Mouse (Mus musculus) liver, postnatal 0 days (tissue): Measurements from ENCODE around the gene Xrcc6. TPM values are rescaled to one million over a fixed set of nuclear protein-coding genes. Genes with fewer than 3 reads are reported as not detected.
A peak's percentile ranks its signal among the peaks of the same experiment; 100 is the strongest.

ENCODE experiments used
- ATAC-seq: fragments of 200-750 bp; cut with Nextera tagmentation; 2 replicates; pipeline ENCODE4 v1.8.0; 2017; ENCODE audit warnings: mild to moderate bottlenecking, moderate library complexity
- DNase-seq: peaks from one replicate; pipeline ENCODE4 v3.0.0-alpha.2; 2016
- H3K27ac ChIP-seq: fragments of 300-500 bp; sonication (generic); 2 replicates; pipeline ENCODE4 v1.5.1; 2014; ENCODE audit warnings: antibody characterized with exemption, moderate library complexity, mild to moderate bottlenecking, low read depth
- H3K27me3 ChIP-seq: fragments of 300-500 bp; sonication (generic); 2 replicates; pipeline ENCODE4 v1.6.1; 2014; ENCODE audit warnings: low read length, control low read depth, mixed read lengths; ENCODE audit not compliant: insufficient read depth
- H3K36me3 ChIP-seq: fragments of 300-500 bp; sonication (generic); replicated peaks from 2 replicates; pipeline ENCODE4 v1.6.1; 2014; ENCODE audit warnings: mild to moderate bottlenecking, control low read depth, low read length, moderate library complexity, mixed read lengths; ENCODE audit not compliant: insufficient read depth
- H3K4me1 ChIP-seq: fragments of 300-500 bp; sonication (generic); 2 replicates; pipeline ENCODE4 v1.6.1; 2014; ENCODE audit warnings: antibody characterized with exemption, mild to moderate bottlenecking, control low read depth; ENCODE audit not compliant: insufficient read depth
- H3K4me2 ChIP-seq: fragments of 300-500 bp; sonication (generic); 2 replicates; pipeline ENCODE4 v1.6.1; 2014; ENCODE audit warnings: low read depth, mild to moderate bottlenecking, low read length, moderate library complexity, mixed read lengths
- H3K4me3 ChIP-seq: fragments of 300-500 bp; sonication (generic); 2 replicates; pipeline ENCODE4 v1.5.1; 2014; ENCODE audit warnings: low read depth, low read length
- H3K9ac ChIP-seq: fragments of 300-500 bp; sonication (generic); replicated peaks from 2 replicates; pipeline ENCODE4 v1.6.1; 2014; ENCODE audit warnings: mild to moderate bottlenecking, moderate library complexity
- H3K9me3 ChIP-seq: fragments of 300-500 bp; sonication (generic); 2 replicates; pipeline ENCODE4 v1.6.1; 2016; ENCODE audit warnings: mild to moderate bottlenecking, control low read depth, low read length, mixed read lengths
- CTCF ChIP-seq: sonication (generic); IDR thresholded peaks from 2 replicates; pipeline ENCODE4 v1.5.1; 2016; ENCODE audit warnings: antibody characterized with exemption, low read depth
- EP300 ChIP-seq: IDR thresholded peaks from 2 replicates; pipeline ENCODE4 v1.6.1; 2016; ENCODE audit warnings: antibody characterized with exemption, low read depth, mild to moderate bottlenecking
- WGBS: fragments of 180-500 bp; shearing (Covaris S2); extraction: QIAGEN DNeasy Blood & Tissue Kit; methylation state at CpG from one replicate; pipeline ENCODE4 v1.1.7; 2014; ENCODE audit not compliant: insufficient replicate concordance; 5-methylcytosine and 5-hydroxymethylcytosine counted together
- polyA plus RNA-seq: library from polyadenylated mRNA; unstranded; fragments of >200 nt; fragmentation: Nextera tagmentation; extraction: Ambion mirVana; gene quantifications from 2 replicates; pipeline ENCODE4 v1.2.1, GENCODE M21; 2015

Gene Xrcc6
- polyA plus RNA-seq, 1 experiment from 2014 or later, result 27.8 TPM

DNA sequence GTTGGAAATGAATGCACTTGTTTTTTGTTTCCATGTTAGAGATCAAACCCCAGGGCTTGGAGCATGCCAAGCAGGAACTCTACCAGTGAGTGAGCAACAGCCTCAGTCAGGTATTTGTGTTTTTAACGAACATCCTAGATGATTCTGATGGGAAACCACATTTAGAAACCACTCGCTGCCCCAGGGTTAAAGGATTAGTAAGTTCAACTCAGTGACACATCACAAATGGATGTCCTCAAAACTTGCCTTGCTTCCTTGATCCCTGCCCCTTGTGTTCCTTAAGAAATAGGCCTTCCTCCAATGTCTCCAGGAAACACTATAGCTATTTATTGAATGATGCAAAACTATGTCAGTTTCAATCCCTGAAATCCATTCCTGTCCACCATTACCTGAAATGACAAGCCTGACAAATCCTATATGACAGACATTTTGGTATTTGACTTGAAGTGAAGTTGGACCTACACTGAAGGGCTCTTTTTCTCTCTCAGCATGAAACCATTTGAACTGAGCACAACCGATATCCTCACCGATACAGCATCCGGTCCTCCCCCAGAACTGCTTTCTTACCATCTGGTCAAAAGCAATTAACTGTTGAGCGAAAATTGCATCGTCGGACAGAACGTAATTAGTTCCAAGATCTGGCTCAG lies 27.2 kb downstream of the Xrcc6 start:
- Histone ChIP-seq H3K4me3 (peak overlapping the region; percentile 93), H3K4me2 (peak overlapping the region; percentile 94), H3K9me3 (no peaks in the 10 kb centered on the region), H3K27ac (peak overlapping the region; percentile 86), H3K27me3 (no peaks in the 10 kb centered on the region), H3K9ac (peak overlapping the region; percentile 89), H3K4me1 (peaks cover 26% of the 10 kb centered on the region), H3K36me3 (peaks cover 10% of the 10 kb centered on the region)
- no peak for DNase-seq
- WGBS, result 21% methylated on average over 9 of the region's 9 CpGs
- ATAC-seq, result no peak
- TF ChIP-seq EP300 (no peak), CTCF (no peak)

DNA sequence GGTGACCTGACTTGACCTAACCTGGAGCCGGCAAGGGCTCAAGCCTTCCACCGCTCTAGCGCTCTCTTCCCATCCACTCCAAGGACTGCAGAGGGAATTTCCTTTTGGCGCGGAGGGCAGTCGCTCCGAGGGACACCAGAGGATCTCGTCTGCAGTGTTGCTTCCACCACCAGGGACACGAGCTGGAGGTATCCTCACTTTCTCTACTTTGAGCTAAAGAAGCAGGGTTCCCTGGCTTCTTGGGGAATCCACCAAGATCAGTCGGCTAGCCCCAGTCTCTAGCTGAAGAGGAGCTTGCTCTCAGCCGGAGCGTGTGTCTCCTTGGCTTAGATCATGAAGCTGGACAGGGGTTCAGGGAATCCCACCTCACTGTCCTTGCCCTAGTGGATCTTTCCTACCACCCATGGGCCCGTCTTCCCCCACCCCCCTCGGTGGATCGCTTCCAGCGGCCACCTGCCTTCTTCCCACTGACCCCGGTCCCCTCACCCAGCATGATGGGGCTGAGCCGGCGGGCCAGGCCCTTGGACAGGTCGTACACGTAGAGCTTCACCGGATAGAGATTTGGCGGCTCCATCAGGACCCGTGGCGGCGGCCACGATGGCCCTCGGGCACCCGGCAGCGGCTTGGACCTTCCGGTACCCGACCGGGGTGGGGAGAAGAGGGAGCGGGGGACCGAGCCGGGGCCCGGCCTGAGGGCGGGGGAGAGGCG lies 27.9 kb downstream of the Xrcc6 start:
- no peaks in the 10 kb centered on the region for H3K27me3 ChIP-seq
- no peak for DNase-seq
- peaks cover 10% of the 10 kb centered on the region for H3K36me3 ChIP-seq
- TF ChIP-seq CTCF (peak; percentile 9; the same call in 1 of the 2 replicates), EP300 (no peak)
- no peak; the same call in 1 of the 2 replicates for ATAC-seq
- 1% methylated on average over 36 of the region's 39 CpGs for WGBS
- peak overlapping the region; percentile 93 for H3K4me3 ChIP-seq
- H3K27ac ChIP-seq, result peak overlapping the region; percentile 86
- H3K9me3 ChIP-seq, result no peaks in the 10 kb centered on the region
- peak overlapping the region; percentile 89 for H3K9ac ChIP-seq
- H3K4me1 ChIP-seq, result peaks cover 26% of the 10 kb centered on the region
- H3K4me2 ChIP-seq, result peak overlapping the region; percentile 94

DNA sequence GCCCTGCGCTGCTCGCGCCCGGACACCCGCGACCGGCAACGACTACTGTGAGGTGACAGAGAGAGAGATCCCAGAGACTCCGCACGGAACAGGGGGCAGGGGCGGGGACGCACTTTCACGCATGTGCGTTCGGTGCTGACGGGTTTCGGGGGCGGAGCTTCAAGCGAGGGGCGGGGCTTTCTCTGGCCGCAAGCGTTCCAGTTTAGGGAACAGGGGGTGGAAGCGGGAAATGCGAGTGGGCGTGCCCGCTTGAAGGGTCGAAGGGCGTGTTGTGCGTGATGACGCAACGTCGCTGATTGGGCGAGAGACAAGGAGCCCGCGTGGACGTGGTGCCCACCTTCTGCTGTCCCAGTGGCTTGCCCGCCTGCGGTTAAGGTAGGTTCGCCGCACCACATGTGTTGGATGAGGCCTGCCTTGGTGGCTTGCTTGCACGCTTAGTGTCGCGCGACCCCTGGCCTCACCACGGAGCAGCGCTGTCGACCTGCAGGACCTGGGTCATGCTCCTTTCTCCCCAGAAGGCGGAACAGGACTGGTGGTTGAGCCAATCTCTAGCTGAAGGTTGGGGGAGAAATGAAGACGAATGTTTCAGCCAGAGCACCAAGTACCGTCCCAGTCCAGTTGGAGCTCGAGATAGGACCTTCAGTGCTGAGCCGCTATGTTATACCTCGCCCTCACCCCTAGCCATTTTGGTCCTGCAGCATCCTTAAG lies 28.6 kb downstream of the Xrcc6 start:
- H3K27me3 ChIP-seq, result no peaks in the 10 kb centered on the region
- peaks cover 26% of the 10 kb centered on the region for H3K4me1 ChIP-seq
- peak overlapping the region; percentile 94 for H3K4me2 ChIP-seq
- H3K27ac ChIP-seq, result peak overlapping the region; percentile 86
- WGBS, result 2% methylated on average over 53 of the region's 53 CpGs
- TF ChIP-seq EP300 (peak; percentile 11; the same call in 1 of the 2 replicates), CTCF (peak; percentile 54)
- ATAC-seq (peak; percentile 94), DNase-seq (peak; percentile 100)
- no peaks in the 10 kb centered on the region for H3K9me3 ChIP-seq
- H3K36me3 ChIP-seq, result peaks cover 10% of the 10 kb centered on the region
- peak overlapping the region; percentile 89 for H3K9ac ChIP-seq
- H3K4me3 ChIP-seq, result peak overlapping the region; percentile 93

DNA sequence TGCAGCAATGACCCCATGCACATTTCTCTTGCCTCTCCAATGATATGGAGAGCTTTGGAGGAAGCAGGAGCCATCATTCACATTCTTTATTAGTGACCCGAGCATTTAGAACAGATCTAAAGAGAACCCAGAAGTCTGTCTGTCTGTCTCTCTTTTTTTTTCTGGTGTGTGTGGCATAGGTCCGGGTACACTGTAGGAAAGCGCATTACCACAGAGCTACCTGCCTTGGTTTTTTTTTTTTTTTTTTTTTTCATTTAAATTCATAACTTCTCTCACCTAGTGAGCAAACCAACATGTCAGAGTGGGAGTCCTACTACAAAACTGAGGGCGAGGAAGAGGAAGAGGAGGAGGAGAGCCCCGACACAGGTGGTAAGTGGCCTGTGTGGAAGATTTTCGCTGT lies 29.2 kb downstream of the Xrcc6 start:
- H3K9me3 ChIP-seq, result no peaks in the 10 kb centered on the region
- no peaks in the 10 kb centered on the region for H3K27me3 ChIP-seq
- H3K4me1 ChIP-seq, result peaks cover 26% of the 10 kb centered on the region
- H3K27ac ChIP-seq, result peak overlapping the region; percentile 82
- DNase-seq (no peak), ATAC-seq (no peak)
- peaks cover 12% of the 10 kb centered on the region for H3K36me3 ChIP-seq
- TF ChIP-seq CTCF, result no peak
- no peak for TF ChIP-seq EP300
- H3K4me2 ChIP-seq, result peak overlapping the region; percentile 94
- 8% methylated on average over 6 of the region's 6 CpGs for WGBS
- peak overlapping the region; percentile 93 for H3K4me3 ChIP-seq
- H3K9ac ChIP-seq, result peak overlapping the region; percentile 89

DNA sequence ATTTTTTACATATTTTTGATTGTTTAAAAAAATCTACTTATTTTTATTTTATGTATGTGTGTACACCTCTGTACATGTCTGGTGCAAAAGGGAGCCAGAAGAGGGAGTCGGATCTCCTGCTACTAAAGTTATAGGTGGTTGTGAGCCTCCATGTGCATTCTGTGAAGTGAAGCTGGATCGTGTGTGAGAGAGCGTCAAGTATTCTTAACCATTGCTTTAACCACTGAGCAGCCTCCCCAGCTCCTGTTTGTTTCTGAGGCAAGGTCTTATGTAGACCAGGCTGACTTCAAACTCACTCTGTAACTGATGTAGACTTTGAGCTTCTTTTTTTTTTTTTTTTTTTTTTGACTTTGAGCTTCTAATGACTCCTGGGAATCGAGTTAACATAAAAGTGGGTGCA lies 29.8 kb downstream of the Xrcc6 start:
- peaks cover 15% of the 10 kb centered on the region for H3K36me3 ChIP-seq
- H3K9me3 ChIP-seq, result no peaks in the 10 kb centered on the region
- TF ChIP-seq CTCF (no peak), EP300 (no peak)
- no peak overlapping the region for H3K27ac ChIP-seq
- peak overlapping the region; percentile 94 for H3K4me2 ChIP-seq
- DNase-seq (no peak), ATAC-seq (no peak)
- 0 out of 2 replicates have a peak overlapping the region, but pooled peaks have one; percentile 1 for H3K9ac ChIP-seq
- peak overlapping the region; percentile 93 for H3K4me3 ChIP-seq
- 49% methylated on average over 4 of the region's 4 CpGs for WGBS
- H3K27me3 ChIP-seq, result no peaks in the 10 kb centered on the region
- H3K4me1 ChIP-seq, result peaks cover 26% of the 10 kb centered on the region

GRCm38 (mm10) chr15:82019288-82019687 lies 31.7 kb downstream of the Xrcc6 start:
- TF ChIP-seq CTCF (no peak), EP300 (no peak)
- H3K4me3 ChIP-seq, result no peak overlapping the region
- no peak overlapping the region for H3K27ac ChIP-seq
- H3K9ac ChIP-seq, result no peak overlapping the region
- no peaks in the 10 kb centered on the region for H3K9me3 ChIP-seq
- H3K4me1 ChIP-seq, result peaks cover 15% of the 10 kb centered on the region
- no peak overlapping the region for H3K4me2 ChIP-seq
- peaks cover 20% of the 10 kb centered on the region; the same call in 1 of the 2 replicates for H3K36me3 ChIP-seq
- ATAC-seq (no peak), DNase-seq (no peak)
- 77% methylated on average over 3 of the region's 3 CpGs for WGBS
- no peaks in the 10 kb centered on the region for H3K27me3 ChIP-seq
